Mouse (Mus musculus) thymus, adult 2 months (tissue): ENCODE measurements around the gene Trp73.

Experiments used
- CTCF ChIP-seq: fragments of 200-500 bp; IDR thresholded peaks from 2 replicates; pipeline ENCODE4 v1.5.1; 2012; ENCODE audit warnings: mild to moderate bottlenecking, control low read depth, low read length, moderate library complexity, borderline replicate concordance; ENCODE audit not compliant: control insufficient read depth, poor library complexity, insufficient read depth; ENCODE audit errors: extremely low read depth
- POLR2A ChIP-seq: fragments of 200-500 bp; IDR thresholded peaks from 2 replicates; pipeline ENCODE4 v1.6.1; 2012; ENCODE audit warnings: mild to moderate bottlenecking, low read length, control low read depth, moderate library complexity; ENCODE audit not compliant: control insufficient read depth, poor library complexity, insufficient read depth; ENCODE audit errors: extremely low read depth

- TF ChIP-seq CTCF (no peak), POLR2A (no peak)
Observed at GRCm38 (mm10) chr4:154127273-154127672, 12.7 kb downstream of the Trp73 start.
